Mouse (Mus musculus) thymus, postnatal 14 days (tissue): ENCODE measurements at regions not wholly inside any gene's neighbourhood (a gene's known extent, or its start where the extent isn't known, plus 50 kb on each side); places are given as distances from the start of the nearest gene placed in this dataset.

Source experiments
- DNase-seq: peaks from one replicate; pipeline ENCODE4 v3.0.0; 2021

DNA sequence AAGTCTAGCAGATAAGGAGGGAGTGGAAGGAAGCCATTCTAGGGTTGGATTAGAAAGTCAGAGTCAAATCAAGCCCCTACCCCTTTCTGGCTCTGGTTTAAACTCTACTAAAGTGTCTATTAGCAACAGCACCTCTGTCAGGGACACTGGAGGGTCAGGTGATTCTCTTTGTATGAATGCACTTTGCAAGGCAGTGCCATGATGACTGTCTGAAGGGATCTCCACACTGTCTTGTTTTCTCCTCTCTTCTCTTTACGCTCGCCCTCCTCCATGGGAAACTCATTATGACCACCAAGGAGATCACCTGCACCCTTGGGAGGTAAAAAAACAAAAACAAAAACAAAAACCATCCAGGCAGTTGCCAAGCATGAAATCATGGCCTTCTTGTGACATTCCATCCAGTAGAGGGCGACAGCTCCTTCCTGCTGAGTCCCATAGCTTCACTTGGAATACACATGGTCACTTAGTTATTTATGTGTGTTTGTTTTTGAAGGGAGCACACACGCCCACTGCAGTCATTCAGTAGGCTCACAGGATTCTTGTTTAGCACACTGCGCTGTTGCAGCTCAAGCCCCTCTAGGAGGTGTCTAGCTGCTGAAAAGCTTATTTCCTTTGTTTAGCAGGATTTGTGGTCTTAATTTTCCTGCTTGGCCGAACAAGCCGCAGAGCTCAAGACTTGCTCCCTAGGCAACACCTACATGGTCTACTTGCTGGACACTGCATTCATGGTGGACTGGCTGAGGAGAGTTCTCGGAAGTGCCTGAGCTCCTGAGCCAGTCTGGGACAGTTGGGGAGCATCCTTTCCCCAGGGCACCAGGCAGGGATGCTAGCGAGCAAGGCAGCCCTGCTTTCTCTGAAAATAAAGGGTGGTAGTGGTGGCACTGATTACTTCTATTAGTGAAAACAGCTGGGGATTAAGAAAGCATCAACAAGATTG is 195.2 kb upstream of the Bmper start:
- DNase-seq: peak; percentile 37

DNA sequence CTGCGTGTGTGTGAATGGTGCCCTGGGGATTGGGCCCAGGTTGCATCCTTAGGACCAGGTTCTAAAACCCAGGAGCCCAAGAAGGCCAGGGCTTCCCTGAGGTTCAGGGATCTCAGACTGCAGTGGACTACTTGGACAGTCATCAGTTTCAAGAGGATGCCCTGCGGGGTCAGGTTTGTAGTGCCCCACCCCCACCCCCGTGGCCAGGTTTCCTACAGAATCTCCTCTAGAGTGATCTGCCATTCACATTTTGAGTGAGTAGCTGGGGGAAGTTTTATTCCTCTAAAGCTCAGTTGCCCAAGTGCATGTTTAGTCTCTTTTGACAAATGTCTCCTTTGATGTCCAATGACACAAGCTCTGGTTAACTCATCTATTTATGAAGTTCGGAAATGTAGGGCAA is 193.5 kb upstream of the Bmper start:
- no peak for DNase-seq

DNA sequence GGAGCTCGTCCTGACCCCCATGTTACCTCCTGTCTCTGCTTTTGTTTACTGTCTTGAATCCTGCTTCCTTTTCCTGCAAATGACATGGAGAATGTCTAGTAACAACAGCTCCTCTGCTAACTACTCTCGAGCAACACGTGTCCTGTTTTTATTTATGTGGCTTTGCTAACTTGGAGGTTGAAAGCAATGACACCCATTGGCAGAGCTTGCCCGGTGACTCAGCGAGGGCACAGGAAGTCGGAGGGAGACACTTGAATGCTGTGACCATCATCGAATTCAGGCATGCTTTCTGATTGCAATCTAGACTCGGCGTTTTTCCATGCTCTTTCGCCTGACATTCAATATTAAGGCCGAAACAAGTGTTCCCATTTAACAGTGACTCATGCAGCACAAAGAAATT is 192.7 kb upstream of the Bmper start:
- no peak for DNase-seq

DNA sequence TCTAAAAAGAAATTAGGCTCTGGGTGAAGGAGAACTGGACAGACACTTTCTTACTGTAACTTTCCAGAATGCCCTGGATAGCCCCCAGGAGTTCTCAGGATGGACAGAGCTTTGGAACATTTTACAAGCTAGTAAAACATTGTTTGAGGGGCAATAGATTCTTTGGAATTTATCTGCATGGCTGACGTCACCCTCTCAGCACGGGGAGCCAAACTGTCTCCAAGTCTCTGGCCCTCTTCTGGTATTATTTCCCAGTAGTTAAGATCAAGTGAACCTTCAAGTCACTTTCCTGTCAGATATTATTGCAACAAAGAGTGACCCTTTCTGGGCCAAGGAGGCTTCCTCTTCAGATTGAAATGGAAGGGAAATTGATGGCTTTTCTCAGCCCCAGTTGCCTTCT is 192.3 kb upstream of the Bmper start:
- no peak for DNase-seq

DNA sequence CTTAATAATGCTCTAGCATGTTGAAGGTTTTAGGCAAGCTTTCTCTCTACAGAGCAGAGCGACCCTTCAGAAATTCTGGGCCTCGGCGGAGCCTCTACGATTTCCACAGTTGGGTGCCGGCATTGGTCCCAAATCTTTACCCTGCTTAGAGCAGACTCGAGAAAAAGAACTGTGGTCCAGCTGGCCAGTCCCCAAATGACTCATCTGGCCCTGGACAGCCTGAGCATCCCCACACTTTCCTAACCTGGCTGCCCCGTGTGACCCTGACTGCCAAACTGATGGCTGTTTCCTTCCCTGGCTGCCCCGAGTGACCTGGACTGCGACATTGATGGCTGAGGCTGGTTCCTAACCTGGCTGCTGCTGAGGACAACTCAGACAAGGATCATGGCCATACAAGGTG is 191.0 kb upstream of the Bmper start:
- DNase-seq: no peak

DNA sequence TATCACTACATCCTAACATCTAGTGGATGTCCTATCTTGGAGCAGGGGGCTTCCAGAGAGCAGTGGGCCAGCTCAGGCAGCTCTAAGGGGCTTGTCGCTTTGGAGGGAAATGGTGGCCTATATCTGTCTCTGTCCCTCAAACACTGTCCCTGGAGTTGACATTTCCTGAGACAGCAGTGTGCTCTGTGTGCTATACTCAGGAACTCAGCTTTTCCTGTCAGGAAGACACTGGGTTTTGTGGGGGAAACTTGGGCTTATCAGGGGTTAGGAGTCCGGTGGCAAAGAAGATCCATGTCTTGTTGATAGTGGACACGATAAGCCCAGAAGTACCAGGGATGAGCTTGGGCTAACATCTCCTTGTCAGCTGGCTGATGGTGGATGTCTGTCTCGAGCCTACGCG is 187.6 kb upstream of the Bmper start:
- no peak for DNase-seq

DNA sequence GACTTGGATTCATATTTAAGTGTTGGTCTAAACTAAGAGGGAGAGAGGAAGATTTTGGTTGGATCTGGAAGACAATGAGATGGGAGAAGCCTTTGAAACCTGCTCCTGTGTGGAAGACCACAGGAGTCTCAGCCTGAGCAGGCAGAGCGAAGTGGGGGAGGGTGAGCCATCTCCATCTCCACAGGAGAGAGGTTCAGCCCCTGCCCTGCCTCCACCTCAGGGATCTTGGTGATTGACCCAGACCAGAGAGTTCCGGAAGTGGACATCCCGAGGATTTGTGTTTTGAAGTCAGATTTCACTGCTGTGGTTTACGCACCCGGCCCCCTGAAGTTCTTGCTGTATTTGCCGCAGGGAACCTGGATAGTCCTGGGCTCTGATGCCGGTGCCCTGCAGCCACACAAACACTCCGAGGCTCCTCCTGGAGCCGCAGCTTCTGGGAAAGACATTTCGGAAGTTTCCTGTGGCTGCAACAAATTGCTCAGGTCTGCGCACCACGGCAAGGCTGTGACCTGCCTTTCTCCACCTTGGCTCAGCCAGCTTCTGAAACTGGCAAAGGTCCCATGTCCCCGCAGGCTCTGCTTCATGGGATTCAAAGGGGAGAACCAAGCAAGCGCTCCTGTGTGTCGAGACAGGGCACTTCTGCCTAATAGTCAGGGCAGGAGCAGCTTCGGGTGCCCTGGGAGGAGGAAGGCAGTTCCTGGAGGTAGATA is 186.8 kb upstream of the Bmper start:
- no peak for DNase-seq

DNA sequence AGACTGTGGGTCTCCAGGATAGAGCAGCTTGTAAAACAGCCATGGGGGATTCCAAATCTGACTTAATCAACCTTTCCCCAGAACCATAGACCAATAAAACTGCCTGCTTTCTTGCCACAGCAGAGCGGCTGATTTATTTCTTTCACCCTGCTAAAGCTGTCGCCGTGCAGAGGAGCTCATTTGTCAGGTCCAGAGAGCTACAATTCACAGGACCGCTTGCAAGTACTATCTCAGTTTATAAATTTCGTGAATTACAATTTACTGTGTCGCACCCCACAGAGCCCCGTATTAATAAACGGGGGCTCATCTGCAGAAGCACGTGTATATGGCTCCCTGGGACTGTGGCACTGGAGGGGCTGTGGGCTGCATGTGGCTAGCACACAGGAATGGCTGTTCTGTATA is 185.4 kb upstream of the Bmper start:
- no peak for DNase-seq

DNA sequence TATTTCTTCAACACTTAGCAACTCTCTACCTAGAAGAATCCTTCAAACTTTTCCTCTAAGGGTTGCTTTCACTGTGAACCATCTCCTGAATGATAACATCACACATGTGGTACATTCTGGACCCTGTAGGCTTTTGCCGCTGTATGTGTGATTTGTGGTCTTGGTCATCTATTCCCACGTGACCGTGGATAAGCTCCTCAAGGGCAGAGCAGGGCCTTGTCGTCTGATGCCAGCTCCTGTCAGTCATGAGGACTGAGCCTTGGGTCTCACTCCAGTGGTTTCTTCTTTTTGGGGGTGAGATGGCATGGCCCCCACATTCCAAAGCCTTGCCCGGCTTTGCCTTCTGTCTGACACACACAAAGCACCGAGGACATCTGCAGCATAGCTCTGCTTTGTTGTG is 183.3 kb upstream of the Bmper start:
- no peak for DNase-seq

DNA sequence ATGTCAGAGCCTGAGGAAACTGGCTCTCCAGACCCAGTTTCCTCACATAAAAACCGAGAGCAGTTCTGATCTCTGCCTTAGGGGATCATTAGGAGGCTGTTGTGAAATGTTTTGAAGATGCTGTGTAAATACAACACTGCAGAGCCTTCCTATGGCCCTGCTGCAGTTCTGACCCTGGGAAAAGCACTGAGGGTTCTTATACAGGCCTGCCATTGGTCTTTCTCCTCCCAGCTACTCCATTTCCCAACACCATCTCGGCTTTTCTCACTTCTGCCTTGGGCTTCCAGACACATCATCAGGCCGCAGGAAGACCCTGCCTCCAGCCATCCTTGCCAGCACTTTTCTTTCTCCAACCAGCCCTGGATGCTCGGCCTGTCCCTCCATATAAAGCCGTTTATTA is 181.9 kb upstream of the Bmper start:
- DNase-seq: no peak

DNA sequence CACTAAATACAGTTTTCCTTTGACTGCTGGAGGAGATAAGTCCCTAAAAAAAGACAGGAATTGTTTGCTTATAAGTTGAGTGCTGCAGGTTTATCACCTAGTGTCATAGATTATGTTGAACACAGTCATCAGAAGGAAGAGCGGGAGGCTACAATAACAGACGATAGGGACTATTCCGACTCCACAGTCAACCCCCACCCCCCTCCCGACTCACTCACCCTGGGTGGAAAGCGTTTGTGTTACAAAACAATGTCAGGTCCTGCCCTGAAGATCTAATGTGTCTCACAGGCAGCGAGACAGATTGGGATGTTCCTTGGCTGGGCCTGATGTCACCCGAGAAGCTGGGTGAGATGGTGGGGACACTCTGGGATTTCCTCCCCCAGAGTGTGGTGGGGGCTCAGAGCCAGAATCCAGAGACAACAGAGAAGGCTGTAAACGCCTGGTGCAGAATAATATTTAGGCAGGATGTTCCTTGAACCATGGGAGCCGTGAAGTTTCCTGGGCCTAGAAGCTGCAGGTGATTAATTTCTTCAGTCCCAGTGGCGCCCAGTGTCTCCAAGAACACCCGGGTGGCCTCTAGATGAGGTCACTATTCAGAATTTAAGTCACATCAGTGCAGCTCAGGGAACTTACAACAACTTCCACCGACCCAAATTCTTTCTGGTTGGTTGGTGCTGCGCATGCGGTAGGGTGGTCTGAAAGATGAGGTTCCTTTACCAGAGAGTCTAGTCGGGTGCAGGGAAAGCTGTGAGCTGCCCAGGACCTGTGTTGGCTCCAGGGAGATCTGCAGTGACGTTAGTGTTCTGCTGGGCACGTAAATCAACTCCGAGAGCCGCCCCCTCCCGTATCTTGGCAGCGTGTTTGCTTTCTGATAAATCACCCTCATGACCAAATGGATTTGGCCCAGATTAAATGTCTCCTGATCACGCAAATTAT is 181.1 kb upstream of the Bmper start:
- DNase-seq: no peak

DNA sequence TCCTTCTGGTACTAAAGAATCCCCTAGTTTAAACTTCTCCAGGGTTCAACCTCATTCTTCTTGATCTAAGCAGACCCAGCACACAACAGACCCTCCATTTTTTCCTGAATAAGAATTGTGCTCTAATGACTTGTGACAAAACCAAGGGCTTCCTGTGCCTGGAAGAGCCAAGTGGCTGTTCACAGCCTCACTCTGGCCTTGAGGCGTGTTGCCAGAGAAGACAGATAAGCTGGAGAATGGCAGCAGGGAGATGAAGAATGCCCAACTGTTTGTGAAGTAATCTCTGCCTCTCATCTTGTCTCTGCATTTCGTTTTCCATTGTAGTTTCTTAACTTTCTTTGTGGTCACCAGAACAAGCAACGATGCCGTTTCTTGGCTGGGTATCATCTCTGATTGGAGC is 179.9 kb upstream of the Bmper start:
- no peak for DNase-seq

DNA sequence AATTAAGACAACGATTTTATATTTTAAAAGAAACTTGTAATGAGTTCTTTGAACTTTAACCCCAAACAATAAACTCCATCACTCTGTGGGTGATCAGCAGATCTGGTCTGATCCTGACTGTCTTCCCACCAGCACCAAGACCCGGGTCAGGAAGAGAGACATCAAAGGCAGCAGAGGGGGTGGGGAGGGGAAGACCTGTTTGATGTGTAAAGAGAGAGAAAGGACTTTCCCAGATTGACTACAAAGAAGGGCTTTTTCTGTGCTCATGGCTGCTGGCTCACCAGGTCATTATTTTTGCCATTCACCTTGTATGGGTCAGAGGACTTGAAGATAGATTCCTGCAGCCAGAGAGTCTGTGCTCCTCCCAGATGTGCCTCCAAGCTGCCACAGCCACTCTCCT is 177.4 kb upstream of the Bmper start:
- DNase-seq: no peak

DNA sequence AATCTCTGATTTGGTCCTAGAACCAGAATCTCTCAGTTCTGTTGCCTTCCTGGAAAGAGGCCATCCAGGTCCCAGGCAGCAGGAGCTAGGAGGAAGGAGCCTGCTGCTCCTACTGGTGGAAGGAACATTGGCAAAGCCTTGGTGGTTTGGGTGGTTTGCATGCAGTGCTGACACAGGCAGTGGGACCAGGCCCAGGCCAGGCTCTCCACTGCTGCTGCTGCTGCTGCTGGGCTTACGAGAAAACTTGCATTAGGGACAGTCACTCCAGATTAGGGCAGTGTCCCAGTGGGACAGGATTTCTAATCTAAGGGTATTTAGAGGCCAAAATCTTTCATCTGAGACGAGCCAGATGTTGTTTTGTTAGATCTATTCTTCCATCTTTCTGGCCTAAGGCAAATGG is 172.1 kb upstream of the Bmper start:
- no peak for DNase-seq

DNA sequence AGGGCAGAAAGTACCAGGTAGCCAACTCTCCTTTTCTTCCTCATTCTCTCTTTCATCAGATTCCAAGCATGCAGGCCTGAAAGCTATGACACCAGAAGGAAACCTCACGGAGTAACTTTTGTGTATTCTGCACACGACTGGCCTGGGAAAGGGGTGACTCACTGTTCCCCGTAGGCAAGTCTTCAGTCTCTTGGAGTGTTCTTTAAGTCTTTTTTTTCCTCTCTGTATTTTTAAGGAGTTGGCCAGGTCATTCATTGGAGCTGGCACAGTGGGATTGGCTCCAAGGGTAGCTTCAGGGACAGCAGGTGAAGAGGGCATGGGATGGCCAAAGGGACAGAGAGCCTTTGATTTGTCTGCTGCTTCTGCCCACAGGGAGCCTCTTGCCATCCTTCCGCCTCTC is 163.3 kb upstream of the Bmper start:
- no peak for DNase-seq

DNA sequence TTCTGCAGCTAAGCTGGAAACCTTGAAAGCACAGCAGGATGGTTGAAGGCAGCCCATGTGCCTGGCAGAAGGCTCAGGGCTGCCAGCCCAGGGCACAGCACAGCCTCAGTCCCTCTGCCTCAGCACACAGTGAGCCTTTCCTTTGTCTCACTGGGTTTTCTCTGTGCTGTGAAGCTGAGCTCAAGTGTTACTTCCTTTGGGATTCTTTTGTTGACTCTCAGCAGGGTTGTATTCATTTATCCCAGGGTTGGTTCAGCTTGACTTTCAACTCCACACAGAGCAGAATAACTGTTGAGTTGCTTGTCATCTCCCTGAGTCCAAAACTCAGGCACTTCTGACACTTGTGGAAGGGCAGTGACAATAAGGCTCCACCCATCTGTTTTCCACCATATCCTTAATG is 162.3 kb upstream of the Bmper start:
- no peak for DNase-seq

DNA sequence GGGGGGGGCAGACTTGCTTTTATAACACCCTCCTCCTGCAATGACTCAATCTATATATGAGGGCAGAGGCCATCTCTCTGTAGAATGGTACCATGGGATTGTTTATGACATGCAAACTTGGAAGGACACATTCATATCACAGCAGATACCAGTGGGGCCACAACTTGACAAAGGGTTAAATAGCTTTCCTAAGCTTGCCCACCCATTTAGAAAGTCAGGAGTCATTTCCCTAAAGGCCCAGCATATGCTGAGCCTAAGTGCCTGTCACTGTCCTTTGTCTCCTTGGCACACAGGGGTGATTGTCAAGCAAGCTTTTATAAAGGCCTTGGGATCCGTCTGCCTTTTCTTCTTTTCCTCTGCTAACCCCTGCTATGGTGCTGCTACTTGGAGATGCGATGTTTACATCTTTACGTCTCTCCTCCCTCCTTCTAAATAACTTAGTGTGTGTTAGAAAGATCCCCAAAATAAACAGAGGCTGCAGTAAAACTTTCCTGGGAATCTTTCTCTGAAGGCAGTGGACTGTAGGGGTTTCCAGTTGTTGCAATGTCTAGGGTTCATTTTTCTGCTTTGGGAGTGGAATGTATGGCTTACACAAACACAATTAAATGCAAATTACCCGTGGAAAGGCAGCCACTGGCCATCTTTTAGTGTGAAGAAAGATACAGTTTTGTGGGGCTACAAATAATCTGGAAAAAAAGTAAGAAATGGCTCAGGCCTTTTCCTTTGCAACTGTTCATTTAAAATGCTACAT is 161.5 kb upstream of the Bmper start:
- DNase-seq: no peak

DNA sequence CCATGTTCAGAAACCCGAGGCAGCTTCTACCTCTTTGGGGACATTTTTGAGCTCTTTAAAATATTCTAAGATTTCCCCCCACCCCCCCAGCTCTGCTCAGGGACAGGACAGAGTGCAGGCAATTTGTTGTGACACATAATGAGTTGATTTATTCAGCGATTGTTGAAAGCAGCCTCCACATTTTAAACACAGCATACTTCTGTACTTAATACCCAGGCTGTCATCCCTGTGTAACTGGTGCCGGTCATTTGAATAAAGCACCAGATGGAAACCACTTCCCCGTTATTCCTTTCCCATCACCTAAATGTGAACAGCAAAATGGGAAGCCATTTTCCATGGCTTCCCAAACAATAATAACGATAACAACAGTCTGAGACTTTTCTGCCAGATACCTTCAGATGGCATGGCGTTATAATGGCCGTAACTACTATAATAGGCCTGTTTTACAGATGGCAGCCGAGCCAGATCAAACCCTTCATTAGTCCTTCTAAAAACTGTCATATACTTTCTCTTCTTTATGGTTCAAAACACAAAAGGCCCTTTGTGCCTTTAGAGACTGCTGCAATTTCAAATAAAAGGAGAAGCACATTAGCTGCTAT is 160.7 kb upstream of the Bmper start:
- DNase-seq: no peak

DNA sequence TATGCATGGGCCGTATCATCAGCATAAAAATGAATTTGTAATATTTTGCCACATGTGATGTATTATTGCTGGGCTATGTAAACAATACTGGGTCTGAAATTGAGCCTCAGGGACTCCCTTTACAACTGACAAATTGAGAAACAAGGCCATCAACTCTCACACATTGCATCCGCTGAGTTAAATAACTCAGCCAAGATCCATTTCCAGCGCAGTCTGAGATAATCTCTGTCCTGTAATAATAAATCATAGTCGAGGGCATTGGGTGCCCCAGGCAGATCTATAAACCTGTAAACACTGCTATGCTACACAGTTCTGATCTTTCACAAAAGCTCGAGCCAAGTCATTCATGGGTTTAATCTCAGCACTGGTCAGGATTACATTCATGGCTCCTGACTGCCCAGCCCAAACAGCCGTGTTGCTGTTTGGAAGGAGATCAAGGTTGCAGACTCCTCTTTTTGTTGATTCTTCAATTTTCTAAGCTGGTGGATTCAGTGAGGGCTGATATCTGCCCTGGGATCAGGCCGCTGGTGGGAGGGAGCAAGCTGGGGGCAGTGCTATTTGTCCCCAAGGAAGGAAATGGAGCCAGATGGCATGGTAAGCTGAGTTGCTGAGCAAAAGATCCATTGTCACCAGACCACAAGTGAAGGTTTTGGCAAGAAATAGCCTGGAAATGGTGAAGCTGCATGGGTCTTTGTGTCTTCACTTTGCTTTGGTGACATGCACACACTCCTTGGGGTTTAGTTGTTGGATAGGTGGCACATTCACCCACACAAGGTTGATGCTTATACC is 160.0 kb upstream of the Bmper start:
- no peak for DNase-seq

DNA sequence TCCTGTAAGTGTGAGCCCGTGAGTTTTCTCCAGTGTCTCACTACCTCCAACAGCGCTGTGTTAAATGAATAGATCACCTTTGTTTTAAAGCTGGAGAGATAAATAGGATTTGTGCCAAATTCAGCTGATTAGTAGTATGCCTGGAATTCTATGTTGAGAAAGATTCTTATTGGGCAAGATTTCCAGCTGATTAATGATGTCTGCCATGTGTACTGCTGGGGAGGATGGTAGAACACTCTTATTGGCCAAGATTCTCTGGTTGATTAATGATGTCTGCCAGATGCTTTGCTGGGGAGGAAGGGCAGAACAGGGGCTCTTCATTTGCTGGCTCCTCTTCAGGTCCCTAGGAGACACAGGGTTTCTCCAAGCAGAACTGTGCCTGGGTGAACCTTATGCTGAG is 158.9 kb upstream of the Bmper start:
- DNase-seq: no peak

DNA sequence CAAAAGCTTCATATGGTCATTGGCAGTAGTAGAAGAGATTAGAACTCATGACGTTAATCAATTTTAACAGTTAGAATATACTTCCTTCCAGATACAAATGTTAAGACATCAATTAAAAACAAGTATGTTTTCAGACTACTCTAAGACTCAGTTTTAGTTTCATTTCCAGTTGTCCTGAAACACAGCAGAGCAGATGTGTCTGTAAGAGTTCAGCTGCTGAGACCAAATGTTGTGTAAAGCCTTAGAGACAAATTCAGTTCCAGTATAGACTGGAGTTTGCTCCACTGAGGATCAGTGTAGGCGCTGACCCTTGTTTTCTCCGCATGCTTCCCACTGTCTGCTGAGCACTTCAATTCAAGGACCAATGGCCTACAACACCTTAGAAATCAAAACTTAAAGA is 158.1 kb upstream of the Bmper start:
- no peak for DNase-seq
